Mouse (Mus musculus) neutrophil, adult 65 days (primary cell): ENCODE measurements around the gene Brd2. TPM values are rescaled to one million over a fixed set of nuclear protein-coding genes. Genes with fewer than 3 reads are reported as not detected.

Experiments
- total RNA-seq: library from RNA; stranded (reverse); gene quantifications from 2 replicates; pipeline ENCODE4 v1.2.4, GENCODE M21; 2023

Brd2 gene
- 207 and 226 TPM in 2 replicates for total RNA-seq

DNA sequence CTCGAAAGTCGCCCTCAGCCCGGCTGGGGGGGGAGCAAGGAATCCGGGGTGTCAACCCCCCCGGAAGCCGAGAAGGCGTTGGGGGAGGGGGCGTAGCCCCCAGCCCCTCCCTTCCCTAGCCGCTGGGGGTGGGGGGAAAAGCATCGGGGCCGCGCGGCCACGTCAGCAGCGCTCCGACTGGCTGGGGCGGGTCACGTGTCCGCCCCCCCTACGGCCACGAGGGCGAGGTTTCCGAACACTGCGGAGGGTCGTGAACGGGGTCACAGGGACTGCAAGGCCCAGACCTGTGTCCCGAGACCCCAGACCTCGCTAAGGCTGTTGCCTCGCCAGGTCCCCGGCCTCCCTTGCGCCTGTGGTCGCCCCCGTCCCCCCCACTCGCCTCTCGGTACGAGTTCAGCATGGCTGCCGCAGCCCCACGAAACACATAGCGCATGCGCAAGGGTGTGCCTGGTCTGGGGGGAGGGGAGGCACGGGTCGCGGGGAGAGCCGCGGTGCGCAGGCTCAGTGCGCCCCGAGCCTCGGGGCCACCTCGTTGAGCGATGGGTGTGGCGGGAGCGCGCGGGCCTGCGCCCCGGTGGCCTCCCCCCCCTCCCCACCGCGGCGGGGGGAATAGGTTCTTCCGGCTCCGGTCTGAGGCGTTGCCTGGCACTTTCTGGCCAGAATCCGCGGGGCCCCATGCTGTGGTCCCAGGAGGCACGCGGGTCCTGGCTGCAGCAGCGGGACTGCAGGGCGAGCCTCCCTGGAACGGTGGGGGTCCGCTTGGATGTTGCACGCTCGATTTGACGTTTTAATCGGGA, at the start of gene Brd2:
Brd2 (minus strand) TSS at position 447 of the 797 bp plus-strand sequence.

DNA sequence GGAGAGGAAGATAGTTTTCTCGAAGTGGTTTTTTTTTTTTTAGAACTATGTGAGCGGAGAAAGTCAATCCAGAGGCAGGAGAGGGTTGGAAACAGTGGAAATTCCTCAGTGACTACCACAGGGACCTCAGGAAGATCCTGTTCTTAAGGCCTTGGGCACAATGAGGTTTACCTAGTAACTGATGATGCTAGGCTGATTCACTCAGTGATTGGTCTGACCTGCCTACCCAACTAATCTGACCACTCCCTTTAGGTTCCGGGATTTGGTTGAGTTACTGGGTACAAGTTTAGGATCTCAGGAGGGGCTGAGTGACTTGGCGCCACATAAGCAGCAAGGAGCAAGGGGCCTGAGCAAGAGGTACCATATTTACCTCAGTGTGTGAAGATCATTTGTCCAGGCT, 30.5 kb upstream of the Brd2 start, which contains the start of gene H2-DMb1:
H2-DMb1 (plus strand) TSS at position 150 of the 400 bp plus-strand sequence.

DNA sequence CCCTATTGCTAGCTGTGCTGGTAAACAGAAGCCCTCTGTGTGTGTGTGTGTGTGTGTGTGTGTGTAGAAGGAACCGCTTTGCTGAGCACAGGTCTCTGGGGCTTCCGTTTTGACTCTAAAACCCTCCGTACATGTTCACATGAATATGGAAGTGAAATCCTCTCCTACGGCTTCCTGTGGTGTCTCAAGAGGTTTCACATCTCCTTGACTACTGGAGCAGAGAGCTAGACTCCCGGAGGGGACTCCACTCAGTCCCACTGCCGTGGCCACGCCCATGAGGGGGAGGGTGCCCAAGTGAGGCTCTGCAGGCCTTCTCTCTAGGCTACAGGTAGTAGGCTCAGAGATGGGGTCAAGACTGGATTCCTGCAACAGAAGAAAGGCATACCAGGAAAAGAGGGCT, 20.6 kb upstream of the Brd2 start, which contains the start of gene H2-DMb2:
H2-DMb2 (plus strand) TSS at position 275 of the 400 bp plus-strand sequence.

DNA sequence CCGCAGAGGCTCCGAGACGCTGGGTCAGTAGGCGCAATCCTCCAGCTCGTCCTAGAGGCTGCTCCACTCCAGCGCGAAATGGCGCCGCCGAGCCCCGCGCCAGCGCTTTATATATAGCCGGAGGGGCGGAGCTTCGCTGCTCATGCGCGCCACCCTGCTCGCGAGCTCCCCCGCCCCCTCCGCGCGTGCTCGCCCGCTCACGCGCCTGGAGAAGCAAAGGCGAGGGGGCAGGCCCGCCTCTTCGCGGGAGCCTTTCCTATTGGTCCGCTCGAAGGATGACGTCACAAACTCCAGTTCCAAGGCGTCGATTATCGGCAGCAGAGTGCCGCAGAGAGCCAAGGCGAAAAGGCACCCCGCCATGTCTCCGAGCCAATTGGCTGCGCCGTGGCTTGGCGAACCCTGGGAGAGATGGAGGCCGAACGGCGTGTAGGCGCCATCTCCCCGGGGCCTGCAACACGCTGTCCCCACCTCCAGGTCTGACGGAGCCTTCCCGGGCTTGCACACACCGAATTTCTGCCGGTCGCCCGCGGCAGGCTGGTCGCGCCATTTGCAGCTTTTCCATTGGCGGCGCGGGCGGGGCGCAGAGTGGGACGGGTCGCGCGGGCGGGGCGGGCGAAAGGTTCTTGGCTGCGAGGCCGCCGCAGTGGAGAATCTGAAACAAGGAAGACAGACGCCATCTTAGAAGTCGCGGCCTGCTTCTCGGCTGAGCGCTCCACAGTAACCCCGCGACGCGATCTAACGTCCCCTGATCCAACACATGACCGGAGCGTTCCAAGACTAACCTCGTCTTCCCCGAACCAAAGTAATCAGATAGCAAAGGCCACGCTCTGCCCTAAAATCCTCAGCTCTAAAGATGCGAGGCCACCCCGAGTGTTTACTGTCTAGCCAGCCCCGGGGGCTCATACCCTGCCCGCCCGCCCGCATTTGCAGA, 2.9 kb downstream of the Brd2 start, which contains the start of gene H2-DMa:
H2-DMa (plus strand) TSS at position 293 of the 931 bp plus-strand sequence.

DNA sequence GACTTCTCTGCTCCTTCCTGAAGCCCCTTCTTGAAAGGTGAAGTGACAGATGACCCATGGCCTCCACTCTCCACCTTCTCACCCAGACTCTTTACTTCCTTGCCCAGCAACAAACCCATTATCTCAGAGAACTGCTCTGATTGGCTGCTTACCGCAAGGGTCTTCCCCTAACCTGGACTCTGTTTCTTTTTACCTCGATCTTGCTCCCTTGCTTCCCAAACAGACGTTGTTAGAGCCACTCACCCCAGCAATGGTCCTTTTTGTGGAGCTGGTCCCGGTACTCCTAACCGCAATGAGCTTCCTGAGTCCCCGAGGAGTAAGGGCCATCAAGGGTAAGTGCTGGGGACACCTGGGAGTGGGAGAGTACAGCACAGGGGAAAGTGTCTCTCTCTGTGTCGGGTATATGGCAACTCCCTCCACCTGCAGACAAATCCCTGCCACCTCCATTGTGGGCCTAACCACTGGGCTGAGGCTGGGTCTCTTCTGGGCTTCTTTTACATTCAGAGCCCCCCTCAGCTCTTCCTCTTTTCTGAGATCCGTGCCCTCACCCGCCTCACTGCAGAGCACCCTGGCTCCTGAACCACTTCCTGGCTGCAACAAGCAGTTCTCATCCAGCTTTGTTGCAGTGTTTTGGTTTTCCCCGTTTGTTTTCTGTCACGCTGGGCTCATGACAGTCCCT, 30.1 kb downstream of the Brd2 start, which contains the start of gene H2-Oa:
H2-Oa (plus strand) TSS at position 144 of the 679 bp plus-strand sequence.

Other genes with a start within 250 kb of the Brd2 start
- gene Gm7029, start 248.8 kb downstream of the Brd2 start, total RNA-seq = not detected in 2 replicates
- 34.6 and 53.7 TPM in 2 replicates for gene Kifc1, start 232.0 kb downstream of the Brd2 start, total RNA-seq
- gene Platr17, start 217.5 kb downstream of the Brd2 start, total RNA-seq = not detected in 2 replicates
- gene Daxx, start 213.2 kb downstream of the Brd2 start, total RNA-seq = 33.8 and 48.4 TPM in 2 replicates
- gene Tapbp, start 206.7 kb downstream of the Brd2 start, total RNA-seq = 290 and 325 TPM in 2 replicates
- gene Zbtb22, start 206.7 kb downstream of the Brd2 start, total RNA-seq = 27.9 and 37.3 TPM in 2 replicates
- 218 and 285 TPM in 2 replicates for gene Rgl2, start 193.1 kb downstream of the Brd2 start, total RNA-seq
- gene Pfdn6, start 182.3 kb downstream of the Brd2 start, total RNA-seq = 46.9 and 53.4 TPM in 2 replicates
- gene Wdr46, start 182.0 kb downstream of the Brd2 start, total RNA-seq = 18.3 and 21.6 TPM in 2 replicates
- gene B3galt4, start 171.1 kb downstream of the Brd2 start, total RNA-seq = 11.3 and 12.8 TPM in 2 replicates
- 56.0 and 70.7 TPM in 2 replicates for gene Vps52, start 166.8 kb downstream of the Brd2 start, total RNA-seq
- gene Rps18, start 166.6 kb downstream of the Brd2 start, total RNA-seq = 242 and 295 TPM in 2 replicates
- 1,081 and 1,209 TPM in 2 replicates for gene H2-K1, start 122.3 kb downstream of the Brd2 start, total RNA-seq
- gene Ring1, start 98.0 kb downstream of the Brd2 start, total RNA-seq = 9.9 and 11.6 TPM in 2 replicates
- 67.8 and 83.5 TPM in 2 replicates for gene H2-Ke6, start 94.6 kb downstream of the Brd2 start, total RNA-seq
- 85.8 and 92.4 TPM in 2 replicates for gene Slc39a7, start 91.0 kb downstream of the Brd2 start, total RNA-seq
- 54.6 and 60.1 TPM in 2 replicates for gene Rxrb, start 90.8 kb downstream of the Brd2 start, total RNA-seq
- gene Col11a2, start 83.2 kb downstream of the Brd2 start, total RNA-seq = 6.9 and 9.1 TPM in 2 replicates
- gene H2-Oa, start 30.3 kb downstream of the Brd2 start, total RNA-seq = 1.6 and 2.5 TPM in 2 replicates
- 37.1 and 59.5 TPM in 2 replicates for gene H2-DMa, start 3.1 kb downstream of the Brd2 start, total RNA-seq
- 18.6 and 19.3 TPM in 2 replicates for gene H2-DMb2, start 20.7 kb upstream of the Brd2 start, total RNA-seq
- gene H2-DMb1, start 30.4 kb upstream of the Brd2 start, total RNA-seq = 22.2 and 30.6 TPM in 2 replicates
- gene Tap1, start 64.9 kb upstream of the Brd2 start, total RNA-seq = 51.1 and 63.7 TPM in 2 replicates
- 80.5 and 98.6 TPM in 2 replicates for gene Psmb9, start 65.1 kb upstream of the Brd2 start, total RNA-seq
- gene Psmb8, start 75.1 kb upstream of the Brd2 start, total RNA-seq = 78.8 and 79.3 TPM in 2 replicates
- gene Tap2, start 80.9 kb upstream of the Brd2 start, total RNA-seq = 72.1 and 96.2 TPM in 2 replicates
- 1.6 and 2.7 TPM in 2 replicates for gene H2-Ob, start 116.3 kb upstream of the Brd2 start, total RNA-seq
- 15.7 and 37.9 TPM in 2 replicates for gene H2-Ab1, start 135.1 kb upstream of the Brd2 start, total RNA-seq
- gene H2-Aa, start 165.2 kb upstream of the Brd2 start, total RNA-seq = 18.1 and 28.1 TPM in 2 replicates
- 10.8 and 19.1 TPM in 2 replicates for gene H2-Eb1, start 183.2 kb upstream of the Brd2 start, total RNA-seq
- gene H2-Eb2, start 203.0 kb upstream of the Brd2 start, total RNA-seq = not detected in 2 replicates
- 2.8 and 3.5 TPM in 2 replicates for gene Btnl2, start 232.2 kb upstream of the Brd2 start, total RNA-seq